24 mouse cellular contexts compared by ENCODE assay signal in genomic region chr16:74506173-74506709, GRCm38 (mm10).
DNase-seq lines count a peak whose midpoint lies in the region; ATAC-seq and TF ChIP-seq lines count a peak whose summit lies in the region.
"Had no signal": no experiment of that assay in that cellular context is flagged by ENCODE, and none has a peak within 500 bp of the region (broad histone marks: within the 10 kb centered on the region; RNA-seq: fewer than 3 reads in every experiment).

No protein-coding gene starts in this region.

- no peak overlapping the region for H3K9ac ChIP-seq in limb, embryonic 11.5 days (ENCODE audit: low read length)
- no peak overlapping the region for H3K9ac ChIP-seq in limb, embryonic 14.5 days (ENCODE audit: low read depth, low read length, severe bottlenecking)
- H3K9ac ChIP-seq: embryonic facial prominence, embryonic 13.5 days; forebrain, embryonic 13.5 days; hindbrain, embryonic 12.5 days; hindbrain, embryonic 15.5 days had no signal

- 0 out of 2 replicates have a peak, but pooled peaks cover 3% of the 10 kb centered on the region for H3K4me1 ChIP-seq in limb, embryonic 11.5 days (ENCODE audit: control insufficient read depth, insufficient read depth, low read length)
- peaks cover 25% of the 10 kb centered on the region for H3K4me1 ChIP-seq in limb, embryonic 10.5 days
- H3K4me1 ChIP-seq in limb, embryonic 14.5 days (ENCODE audit: control insufficient read depth, insufficient read depth, low read length) = no peaks in the 10 kb centered on the region
- H3K4me1 ChIP-seq: embryonic facial prominence, embryonic 10.5 days; embryonic facial prominence, embryonic 13.5 days; forebrain, embryonic 10.5 days; forebrain, embryonic 13.5 days; hindbrain, embryonic 12.5 days; hindbrain, embryonic 15.5 days had no signal

- H3K4me2 ChIP-seq in limb, embryonic 11.5 days (ENCODE audit: low read depth, severe bottlenecking) = no peak overlapping the region
- H3K4me2 ChIP-seq in limb, embryonic 14.5 days (replicated peaks; ENCODE audit: low read depth, low read length, severe bottlenecking) = no peak overlapping the region
- H3K4me2 ChIP-seq: embryonic facial prominence, embryonic 13.5 days; forebrain, embryonic 13.5 days; heart, embryonic 11.5 days; hindbrain, embryonic 12.5 days; hindbrain, embryonic 15.5 days had no signal

- H3K4me3 ChIP-seq in limb, embryonic 11.5 days (ENCODE audit: low read depth, low read length) = no peak overlapping the region
- H3K4me3 ChIP-seq in limb, embryonic 10.5 days = no peak overlapping the region
- H3K4me3 ChIP-seq in limb, embryonic 14.5 days (replicated peaks; ENCODE audit: low read length) = no peak overlapping the region
- H3K4me3 ChIP-seq: embryonic facial prominence, embryonic 10.5 days; embryonic facial prominence, embryonic 13.5 days; forebrain, embryonic 10.5 days; forebrain, embryonic 13.5 days; hindbrain, embryonic 12.5 days; hindbrain, embryonic 15.5 days had no signal

- no peak for DNase-seq in limb, embryonic 11.5 days (ENCODE audit: low spot score)
- no peak for DNase-seq in limb, embryonic 10.5 days (ENCODE audit: low spot score)
- DNase-seq in hindlimb bud, embryonic 11.5 days (ENCODE audit: extremely low spot score, low read depth, low spot score) = peak; percentile 82
- peak; percentile 71 for DNase-seq in limb, embryonic 14.5 days (ENCODE audit: low spot score)
- no peak for DNase-seq in layer of hippocampus, postnatal 36 days
- DNase-seq in testis, postnatal 14 days (ENCODE audit: low spot score) = no peak
- DNase-seq: adrenal gland, adult 2 months; adrenal gland, postnatal 14 days; cerebellum, adult 11-12 months; cerebellum, adult 8-10 months; cerebellum, postnatal 10 days; cerebellum, postnatal 36 days; embryo, embryonic 11 days; gastrocnemius, postnatal 10 days; gastrocnemius, postnatal 36 days; heart, adult 11 months had no signal

- H3K27ac ChIP-seq in limb, embryonic 11.5 days (replicated peaks; ENCODE audit: low read depth, low read length) = no peak overlapping the region
- no peak overlapping the region; the same call in 1 of the 2 replicates for H3K27ac ChIP-seq in limb, embryonic 10.5 days
- H3K27ac ChIP-seq in limb, embryonic 14.5 days (replicated peaks; ENCODE audit: low read depth, low read length) = no peak overlapping the region
- H3K27ac ChIP-seq: embryonic facial prominence, embryonic 10.5 days; embryonic facial prominence, embryonic 13.5 days; forebrain, embryonic 10.5 days; forebrain, embryonic 13.5 days; hindbrain, embryonic 12.5 days; hindbrain, embryonic 15.5 days had no signal

- TF ChIP-seq POLR2A in limb, embryonic 14.5 days (IDR thresholded peaks at IDR 0.05; ENCODE audit: borderline replicate concordance, extremely low read depth, insufficient read depth, insufficient read length) = no peak

- H3K36me3 ChIP-seq in limb, embryonic 11.5 days (ENCODE audit: control insufficient read depth, insufficient read depth, low read length) = no peaks in the 10 kb centered on the region
- H3K36me3 ChIP-seq in limb, embryonic 10.5 days = no peaks in the 10 kb centered on the region
- no peaks in the 10 kb centered on the region for H3K36me3 ChIP-seq in limb, embryonic 14.5 days (ENCODE audit: control insufficient read depth, insufficient read depth, low read length)
- H3K36me3 ChIP-seq: embryonic facial prominence, embryonic 10.5 days; embryonic facial prominence, embryonic 13.5 days; forebrain, embryonic 10.5 days; hindbrain, embryonic 12.5 days; hindbrain, embryonic 15.5 days had no signal

- no peaks in the 10 kb centered on the region for H3K9me3 ChIP-seq in limb, embryonic 11.5 days (ENCODE audit: control insufficient read depth, low read length)
- no peaks in the 10 kb centered on the region for H3K9me3 ChIP-seq in limb, embryonic 10.5 days (replicated peaks)
- no peaks in the 10 kb centered on the region for H3K9me3 ChIP-seq in limb, embryonic 14.5 days (ENCODE audit: control insufficient read depth, low read length)
- H3K9me3 ChIP-seq: embryonic facial prominence, embryonic 10.5 days; embryonic facial prominence, embryonic 13.5 days; forebrain, embryonic 10.5 days; forebrain, embryonic 13.5 days; hindbrain, embryonic 12.5 days; hindbrain, embryonic 15.5 days had no signal

- WGBS in limb, embryonic 11.5 days = 17% methylated on average over 6 of the region's 6 CpGs
- 40% methylated on average over 6 of the region's 6 CpGs for WGBS in limb, embryonic 10.5 days
- WGBS in limb, embryonic 14.5 days = 14% methylated on average over 6 of the region's 6 CpGs

- peak; percentile 81 for ATAC-seq in limb, embryonic 11.5 days (ENCODE audit: insufficient number of reproducible peaks, low FRiP score, low TSS enrichment, low read depth)
- ATAC-seq in limb, embryonic 14.5 days (ENCODE audit: low FRiP score, low read depth) = peak; percentile 70
- ATAC-seq: CD4-positive, CD25-positive, alpha-beta regulatory T cell, adult 4 months; forebrain, embryonic 13.5 days had no signal

- no peaks in the 10 kb centered on the region for H3K27me3 ChIP-seq in limb, embryonic 11.5 days (ENCODE audit: control insufficient read depth, insufficient read depth, low read length)
- H3K27me3 ChIP-seq in limb, embryonic 10.5 days (ENCODE audit: low read depth, poor library complexity, severe bottlenecking) = no peaks in the 10 kb centered on the region
- H3K27me3 ChIP-seq in limb, embryonic 14.5 days (ENCODE audit: control insufficient read depth, insufficient read depth, low read length) = no peaks in the 10 kb centered on the region
- H3K27me3 ChIP-seq: embryonic facial prominence, embryonic 13.5 days; forebrain, embryonic 13.5 days; hindbrain, embryonic 12.5 days; hindbrain, embryonic 15.5 days had no signal

Comparison
In these comparisons a context has a peak if more than half of its experiments do, and no peak if none do; other contexts are left out.
1. DNase-seq: peak in hindlimb bud, embryonic 11.5 days (single experiment) and limb, embryonic 14.5 days (single experiment); none in limb, embryonic 11.5 days (single experiment), limb, embryonic 10.5 days (single experiment), layer of hippocampus, postnatal 36 days (0 of 2) and testis, postnatal 14 days (single experiment).